Mouse (Mus musculus) monocyte, adult 2 months (primary cell): ENCODE results near the gene Nfia.

Source experiments
- DNase-seq, 2 experiments: peaks; one replicate each; pipeline ENCODE4 v3.0.0; 2022; ENCODE audit warnings: low spot score in 2 of 2, low read depth in 1 of 2

Nfia gene

DNA sequence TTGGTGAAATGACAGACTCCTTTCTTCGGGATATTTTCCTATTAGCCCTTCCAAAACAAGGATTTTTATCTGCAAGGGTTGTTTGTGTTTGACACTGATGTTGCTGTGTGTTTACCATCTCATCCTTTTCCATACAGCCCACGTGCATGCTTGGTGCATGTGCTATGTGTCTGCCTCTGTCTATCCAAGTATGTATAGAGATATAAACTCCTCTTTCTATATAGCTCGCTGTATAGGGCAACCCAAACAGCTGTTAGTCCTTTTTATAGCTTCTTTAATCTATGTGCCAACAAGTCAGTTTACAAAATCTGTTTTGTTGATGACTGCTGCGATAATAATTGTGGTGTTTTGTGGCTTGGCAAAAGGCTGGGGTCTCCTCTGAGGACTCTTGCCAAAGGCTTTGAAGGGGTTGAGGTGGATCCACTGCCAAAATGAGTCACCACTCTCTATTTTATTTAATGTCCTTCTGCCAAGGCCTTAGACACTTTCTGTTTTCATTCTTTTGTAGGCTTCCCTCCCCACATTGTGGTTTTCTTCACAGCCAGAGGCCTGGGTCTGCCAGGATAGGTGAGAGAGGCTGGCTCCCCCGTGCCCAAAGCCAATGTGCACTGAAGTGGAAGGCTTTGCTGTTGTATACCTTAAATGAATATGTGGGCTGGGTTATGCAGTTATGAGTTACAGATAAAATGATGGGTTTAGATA lies 154.2 kb downstream of the Nfia start:
- no peak for DNase-seq

- no peak for DNase-seq
Observed at GRCm38 (mm10) chr4:97927309-97927656, 154.7 kb downstream of the Nfia start.

GRCm38 (mm10) chr4:97936371-97936770 lies 163.8 kb downstream of the Nfia start:
- no peak for DNase-seq

- no peak for DNase-seq
Observed at GRCm38 (mm10) chr4:97936912-97937311, 164.4 kb downstream of the Nfia start.

- no peak for DNase-seq
Observed at GRCm38 (mm10) chr4:97939492-97939891, 167.0 kb downstream of the Nfia start.

- DNase-seq = no peak
Observed at GRCm38 (mm10) chr4:97939920-97940520, 167.5 kb downstream of the Nfia start.

DNA sequence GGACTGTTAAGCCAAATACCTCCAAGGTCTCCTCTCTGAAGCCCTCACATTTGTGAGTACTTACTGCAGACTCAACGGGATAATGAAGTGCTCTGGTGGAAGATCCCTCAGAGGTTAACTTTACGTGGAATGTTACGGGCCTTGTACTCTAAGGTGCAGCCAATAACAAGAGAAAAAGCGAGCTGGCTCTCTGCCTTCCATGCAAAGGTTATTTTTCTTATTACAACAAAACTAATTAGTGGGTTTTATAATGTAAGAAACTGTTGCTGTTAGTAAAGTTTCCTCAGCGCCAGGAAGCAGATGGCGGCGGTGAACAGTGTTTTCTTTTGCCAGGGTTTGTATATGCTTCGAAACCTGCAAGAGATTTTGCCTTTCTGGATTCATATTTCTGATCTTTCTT lies 169.1 kb downstream of the Nfia start:
- no peak for DNase-seq

DNA sequence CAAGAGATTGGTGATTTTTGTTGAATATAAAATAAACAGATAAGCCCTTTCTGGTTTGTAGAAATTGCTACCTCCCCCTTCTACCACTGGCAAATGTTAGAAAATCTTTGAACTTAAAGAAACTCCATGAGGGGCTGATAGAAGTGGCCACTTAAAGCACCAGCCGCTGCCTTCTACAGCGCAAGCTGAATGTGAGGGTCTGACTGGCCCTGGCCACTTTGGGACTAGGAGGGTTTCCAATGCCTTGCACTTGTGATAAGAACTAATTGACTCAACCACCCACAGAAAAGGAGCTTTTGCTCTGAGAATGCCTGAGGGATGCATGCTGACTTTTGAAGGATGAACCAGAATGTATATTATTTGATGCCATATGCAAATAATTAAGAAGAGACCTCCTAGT lies 171.8 kb downstream of the Nfia start:
- no peak for DNase-seq

GRCm38 (mm10) chr4:97947484-97947883 lies 174.9 kb downstream of the Nfia start:
- DNase-seq = no peak

GRCm38 (mm10) chr4:97948250-97948649 lies 175.7 kb downstream of the Nfia start:
- DNase-seq = no peak

- no peak for DNase-seq
Observed at GRCm38 (mm10) chr4:97950341-97951071, 178.0 kb downstream of the Nfia start.

DNA sequence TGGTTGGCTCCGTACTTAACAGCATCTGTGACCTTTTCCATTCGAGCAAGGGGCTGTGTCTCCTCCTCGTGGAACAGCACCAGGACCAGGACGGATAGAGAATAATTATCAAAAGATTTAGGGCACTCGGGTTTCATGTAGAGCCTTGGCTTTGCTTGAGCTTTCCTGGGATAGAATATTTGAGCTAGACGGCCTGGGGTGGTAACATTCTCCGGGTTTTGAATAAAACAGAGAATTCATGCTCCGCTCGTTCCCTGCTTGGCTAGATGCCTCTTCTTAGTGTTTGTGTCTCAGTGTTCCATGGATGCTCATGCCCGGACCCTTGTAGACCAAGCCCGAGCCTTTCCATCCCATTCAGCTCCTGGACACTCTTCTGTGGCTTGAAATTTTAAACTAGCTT lies 181.4 kb downstream of the Nfia start:
- DNase-seq = no peak

DNA sequence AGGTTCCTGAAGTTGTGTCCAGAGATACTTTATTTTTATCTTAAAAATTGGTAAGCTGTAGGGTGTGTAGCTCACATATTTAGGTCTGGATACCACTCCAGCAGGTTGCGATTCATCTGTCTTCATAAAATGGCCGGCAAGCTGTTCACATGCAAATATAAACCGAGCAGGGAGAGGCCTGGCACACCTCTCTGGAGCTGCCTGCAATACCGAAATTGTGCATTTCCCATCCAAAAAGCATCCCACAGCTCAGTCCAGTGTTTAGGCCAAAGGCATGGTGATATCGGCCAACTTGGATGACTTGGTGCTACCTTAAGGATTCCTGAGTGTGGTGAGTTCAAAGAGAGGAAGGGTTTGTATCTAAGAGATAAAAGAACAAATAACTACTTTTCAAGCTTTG lies 185.6 kb downstream of the Nfia start:
- DNase-seq = no peak

GRCm38 (mm10) chr4:97962856-97963255 lies 190.3 kb downstream of the Nfia start:
- no peak for DNase-seq

- DNase-seq = no peak
Observed at GRCm38 (mm10) chr4:97963951-97964350, 191.4 kb downstream of the Nfia start.

- DNase-seq = no peak
Observed at GRCm38 (mm10) chr4:97968786-97969348, 196.3 kb downstream of the Nfia start.

DNA sequence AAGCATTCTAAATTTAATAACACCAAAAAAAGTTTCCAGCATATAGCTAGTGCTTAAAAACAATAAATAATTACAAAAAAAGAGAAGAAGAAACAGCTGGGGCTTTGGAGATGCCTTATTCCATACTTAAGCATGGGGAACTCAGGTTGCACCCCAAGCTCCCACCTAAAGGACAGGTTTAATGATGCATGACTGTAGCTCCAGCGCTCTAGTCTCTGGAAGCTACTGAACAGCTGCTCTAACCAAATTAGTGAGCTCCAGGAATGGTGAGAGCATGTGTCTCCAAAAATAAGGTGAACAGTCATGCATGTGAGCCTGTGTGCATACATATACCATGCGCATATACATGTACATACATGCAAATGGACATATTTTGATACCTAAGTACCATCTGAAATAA lies 200.5 kb downstream of the Nfia start:
- no peak for DNase-seq

GRCm38 (mm10) chr4:97974037-97974436 lies 201.5 kb downstream of the Nfia start:
- no peak for DNase-seq

DNA sequence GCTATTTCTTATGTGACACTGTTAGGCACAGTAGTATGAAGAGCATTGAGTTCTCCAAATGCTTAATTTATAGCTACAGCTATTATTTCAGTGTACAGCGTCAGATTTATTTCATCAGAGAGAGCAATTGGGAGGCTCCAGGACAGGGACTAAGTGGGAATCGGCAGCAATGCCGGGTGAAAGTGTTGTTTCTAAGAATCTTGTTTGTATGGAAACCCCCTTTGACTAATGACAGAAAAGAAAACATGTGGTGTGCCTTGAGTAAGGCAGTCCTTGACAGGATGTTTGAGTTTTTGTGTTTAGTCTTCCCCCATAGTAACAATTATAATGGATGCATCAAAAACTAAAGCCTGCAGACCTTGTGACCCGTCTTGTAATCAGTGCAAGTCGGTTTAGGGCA lies 204.4 kb downstream of the Nfia start:
- DNase-seq = no peak

DNA sequence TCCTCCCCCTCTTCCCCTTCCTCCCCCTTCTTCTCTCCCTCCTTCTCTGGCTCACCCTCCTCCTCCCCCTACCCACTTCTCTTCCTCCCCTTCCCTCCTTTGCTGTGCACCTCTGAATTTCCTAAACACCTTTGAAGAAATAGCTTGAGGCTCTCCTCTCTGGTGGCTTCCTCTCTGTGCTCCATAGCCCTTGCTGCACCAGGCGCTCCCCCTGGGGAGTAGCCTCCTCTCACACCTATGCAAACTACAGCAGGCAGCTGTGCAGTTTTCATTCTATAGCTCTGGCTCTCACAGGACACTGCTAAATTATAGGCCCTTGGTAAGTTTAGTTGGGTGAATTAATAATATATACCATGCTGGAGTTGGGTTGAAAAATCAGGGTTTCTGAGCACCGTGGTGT lies 211.8 kb downstream of the Nfia start:
- DNase-seq = no peak

- DNase-seq = no peak
Observed at GRCm38 (mm10) chr4:97986056-97986734, 213.7 kb downstream of the Nfia start.

DNA sequence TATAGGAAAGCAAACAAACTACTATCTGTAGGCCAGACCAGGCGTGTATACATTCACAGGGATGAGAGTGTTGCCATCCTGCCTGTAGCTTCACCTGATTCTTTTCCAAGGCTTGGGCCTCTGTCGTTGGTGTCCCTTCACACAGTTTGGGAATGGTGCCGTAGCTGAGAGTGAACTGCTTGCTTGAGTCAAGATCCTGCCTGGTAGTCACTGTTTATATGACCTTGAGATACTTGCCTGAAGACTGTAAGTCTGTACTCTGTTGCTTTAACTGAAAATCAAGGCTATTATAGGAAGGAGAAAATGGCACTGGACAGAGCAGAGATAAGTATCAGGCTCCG lies 214.2 kb downstream of the Nfia start:
- DNase-seq = no peak
